Mouse (Mus musculus) liver, embryonic 14.5 days (tissue): ENCODE measurements around the gene Slc25a53. TPM values are rescaled to one million over a fixed set of nuclear protein-coding genes. Genes with fewer than 3 reads are reported as not detected.

Experiments used
- ATAC-seq: fragments of 200-750 bp; cut with Nextera tagmentation; 2 replicates; pipeline ENCODE4 v1.8.0; 2017; ENCODE audit warnings: moderate number of reproducible peaks, mild to moderate bottlenecking, moderate library complexity; ENCODE audit not compliant: insufficient read depth
- DNase-seq, 3 experiments: peaks; one replicate each; pipeline ENCODE4 v3.0.0-alpha.2; 2012 to 2013; ENCODE audit warnings: low read depth in 3 of 3, low spot score in 3 of 3
- H3K27ac ChIP-seq: fragments of 300-500 bp; sonication (generic); 2 replicates; pipeline ENCODE4 v1.5.1; 2014; ENCODE audit warnings: moderate library complexity, mild to moderate bottlenecking, control low read depth, inconsistent platforms
- H3K27me3 ChIP-seq: fragments of 300-500 bp; sonication (generic); 2 replicates; pipeline ENCODE4 v1.6.1; 2014; ENCODE audit warnings: mild to moderate bottlenecking, low read length, moderate library complexity; ENCODE audit not compliant: control insufficient read depth, insufficient read depth
- H3K36me3 ChIP-seq: fragments of 300-500 bp; sonication (generic); replicated peaks from 2 replicates; pipeline ENCODE4 v1.6.1; 2014; ENCODE audit warnings: low read depth; ENCODE audit not compliant: control insufficient read depth, insufficient read depth
- H3K4me1 ChIP-seq, 2 experiments: fragments of 200-500 bp in 1 of 2; fragments of 300-500 bp in 1 of 2; sonication (generic) in 1 of 2; replicated peaks; 2 replicates each; pipeline ENCODE4 v1.6.1; 2012 to 2014; ENCODE audit warnings: antibody characterized with exemption in 1 of 2, inconsistent platforms in 1 of 2, low read length in 1 of 2; ENCODE audit not compliant: control insufficient read depth in 2 of 2, insufficient read depth in 2 of 2
- H3K4me2 ChIP-seq: fragments of 300-500 bp; sonication (generic); 2 replicates; pipeline ENCODE4 v1.6.1; 2014; ENCODE audit warnings: low read depth, mild to moderate bottlenecking, control low read depth, moderate library complexity
- H3K4me3 ChIP-seq, 2 experiments: fragments of 200-500 bp in 1 of 2; fragments of 300-500 bp in 1 of 2; sonication (generic) in 1 of 2; 2 replicates each; pipeline ENCODE4 v1.5.1; 2012 to 2014; ENCODE audit warnings: low read depth in 2 of 2, low read length in 2 of 2, mild to moderate bottlenecking in 2 of 2, control low read depth in 1 of 2, inconsistent platforms in 1 of 2, moderate library complexity in 1 of 2; ENCODE audit not compliant: insufficient read depth in 1 of 2
- H3K9ac ChIP-seq: fragments of 300-500 bp; sonication (generic); replicated peaks from 2 replicates; pipeline ENCODE4 v1.6.1; 2014; ENCODE audit warnings: mild to moderate bottlenecking, control low read depth, moderate library complexity
- H3K9me3 ChIP-seq: fragments of 300-500 bp; sonication (generic); 2 replicates; pipeline ENCODE4 v1.6.1; 2016; ENCODE audit warnings: low read length, mixed read lengths; ENCODE audit not compliant: control insufficient read depth
- CTCF ChIP-seq: IDR thresholded peaks from 2 replicates; pipeline ENCODE4 v1.5.1; 2016; ENCODE audit warnings: antibody characterized with exemption, low read depth, control low read depth
- EP300 ChIP-seq: IDR thresholded peaks from 2 replicates; pipeline ENCODE4 v1.6.1; 2016; ENCODE audit warnings: antibody characterized with exemption, low read depth
- WGBS: fragments of 180-500 bp; shearing (Covaris S2); extraction: QIAGEN DNeasy Blood & Tissue Kit; methylation state at CpG from one replicate; pipeline ENCODE4 v1.1.7; 2014; ENCODE audit not compliant: insufficient replicate concordance; 5-methylcytosine and 5-hydroxymethylcytosine counted together
- polyA plus RNA-seq, 2 experiments: library from polyadenylated mRNA; depleted of rRNA in 1 of 2; stranded (reverse) in 1 of 2; unstranded in 1 of 2; fragments of >200 nt; fragmentation: Nextera tagmentation in 1 of 2; extraction: Ambion mirVana in 1 of 2; gene quantifications; 2 replicates each; pipeline versions ENCODE4 v1.2.1 to v1.2.3; 2012 to 2014

The Slc25a53 gene
- polyA plus RNA-seq (2012; rRNA removed) (1.3 and 1.4 TPM in 2 replicates), polyA plus RNA-seq (2014; fragmentation: Nextera tagmentation; extraction: Ambion mirVana) (2.1 and 2.6 TPM in 2 replicates)

GRCm38 (mm10) chrX:137038000-137038483 is at the start of gene Slc25a53:
TSS of gene Slc25a53 (minus strand) at chrX:137038302.
- Histone ChIP-seq H3K36me3 (no peaks in the 10 kb centered on the region), H3K4me2 (peak within 1 kb of the TSS; percentile 65), H3K27me3 (no peaks in the 10 kb centered on the region), H3K27ac (peak within 1 kb of the TSS; percentile 42), H3K9ac (peak within 1 kb of the TSS; percentile 63), H3K9me3 (no peaks in the 10 kb centered on the region), H3K4me3 (peak within 1 kb of the TSS; percentile 68 to 76), H3K4me1 (peaks cover 0 to 2% of the 10 kb centered on the region in 2 experiments; a peak in 1 of 4 replicates)
- TF ChIP-seq EP300 (no peak), CTCF (no peak)
- 17% methylated on average over 31 of the region's 31 CpGs for WGBS
- peak; percentile 91 for ATAC-seq
- DNase-seq, result peak; percentile 52 to 57 (median 55)

GRCm38 (mm10) chrX:137063202-137063601 is 25.1 kb upstream of the Slc25a53 start:
- TF ChIP-seq CTCF, result no peak
- no peak for TF ChIP-seq EP300
- Histone ChIP-seq H3K4me1 (no peaks in the 10 kb centered on the region), H3K9ac (no peak overlapping the region), H3K4me2 (no peak overlapping the region), H3K9me3 (no peaks in the 10 kb centered on the region), H3K36me3 (no peaks in the 10 kb centered on the region), H3K27ac (no peak overlapping the region), H3K4me3 (no peak overlapping the region), H3K27me3 (no peaks in the 10 kb centered on the region)
- DNase-seq (no peak), ATAC-seq (no peak)
- WGBS, result 70% methylated on average over 9 of the region's 9 CpGs

GRCm38 (mm10) chrX:137049425-137050225 is 11.5 kb upstream of the Slc25a53 start, which contains the start of gene Fam199x:
TSS of gene Fam199x (plus strand) at chrX:137049594.
- peak; percentile 91 for ATAC-seq
- TF ChIP-seq CTCF, result peak; percentile 62
- no peak for TF ChIP-seq EP300
- peak within 1 kb of the TSS; percentile 55 for H3K9ac ChIP-seq
- peak within 1 kb of the TSS; percentile 77 for H3K4me2 ChIP-seq
- H3K4me1 ChIP-seq, result peaks cover 0 to 5% of the 10 kb centered on the region in 2 experiments; a peak in 1 of 4 replicates
- no peaks in the 10 kb centered on the region for H3K9me3 ChIP-seq
- peak within 1 kb of the TSS; percentile 61 to 68 for H3K4me3 ChIP-seq
- no peaks in the 10 kb centered on the region for H3K27me3 ChIP-seq
- H3K36me3 ChIP-seq, result no peaks in the 10 kb centered on the region
- WGBS, result 11% methylated on average over 47 of the region's 62 CpGs
- peak; percentile 42 to 54 (median 53) for DNase-seq
- no peak within 1 kb of the TSS for H3K27ac ChIP-seq

- WGBS, result 15% methylated on average over 11 of the region's 11 CpGs
- ATAC-seq, result no peak
- Histone ChIP-seq H3K9ac (no peak overlapping the region; the same call in 1 of the 2 replicates), H3K9me3 (no peaks in the 10 kb centered on the region), H3K4me2 (peak overlapping the region; percentile 77), H3K27ac (no peak overlapping the region), H3K4me1 (peaks cover 0 to 5% of the 10 kb centered on the region in 2 experiments; a peak in 1 of 4 replicates), H3K4me3 (peak overlapping the region; percentile 61 to 68), H3K27me3 (no peaks in the 10 kb centered on the region), H3K36me3 (no peaks in the 10 kb centered on the region)
- no peak for TF ChIP-seq CTCF
- TF ChIP-seq EP300, result no peak
- DNase-seq, result no peak
Measured at GRCm38 (mm10) chrX:137049060-137049424, 10.9 kb upstream of the Slc25a53 start.

- Histone ChIP-seq H3K9ac (peak overlapping the region; percentile 63), H3K27me3 (no peaks in the 10 kb centered on the region), H3K9me3 (no peaks in the 10 kb centered on the region), H3K27ac (no peak overlapping the region), H3K36me3 (no peaks in the 10 kb centered on the region), H3K4me1 (peaks cover 0 to 2% of the 10 kb centered on the region in 2 experiments; a peak in 1 of 4 replicates), H3K4me3 (peak overlapping the region; percentile 68 to 76), H3K4me2 (peak overlapping the region; percentile 65)
- DNase-seq (no peak), ATAC-seq (no peak)
- 37% methylated on average over 7 of the region's 7 CpGs for WGBS
- TF ChIP-seq CTCF, result no peak
- TF ChIP-seq EP300, result no peak
Measured at GRCm38 (mm10) chrX:137038502-137038901, 400 bp upstream of the Slc25a53 start.
